Mouse (Mus musculus) adrenal gland, postnatal 14 days (tissue): ENCODE data around the gene Cdc14a. TPM values are rescaled to one million over a fixed set of nuclear protein-coding genes. Genes with fewer than 3 reads are reported as not detected.

ENCODE experiments used
- DNase-seq: peaks from one replicate; pipeline ENCODE4 v3.0.0; 2021; ENCODE audit warnings: mixed read lengths
- total RNA-seq: library from RNA; stranded (reverse); gene quantifications from 2 replicates; pipeline ENCODE4 v1.2.3, GENCODE M21; 2021

Gene Cdc14a
- total RNA-seq, 1 experiment from 2014 or later = 8.8 TPM

- no peak for DNase-seq
These were observed 156.7 kb downstream of the Cdc14a start for GRCm38 (mm10) chr3:116267036-116267654.

GRCm38 (mm10) chr3:116266360-116266759, 157.5 kb downstream of the Cdc14a start:
- DNase-seq = no peak

- no peak for DNase-seq
These were observed 159.9 kb downstream of the Cdc14a start for GRCm38 (mm10) chr3:116263977-116264376.

GRCm38 (mm10) chr3:116263061-116263460, 160.8 kb downstream of the Cdc14a start:
- DNase-seq = no peak

- no peak for DNase-seq
These were observed 167.7 kb downstream of the Cdc14a start for GRCm38 (mm10) chr3:116256104-116256503.

- peak; percentile 36 for DNase-seq
These were observed 170.7 kb downstream of the Cdc14a start, which contains the start of gene Gpr88 for GRCm38 (mm10) chr3:116253077-116253531. Gpr88 (minus strand) TSS chr3:116253503.

- peak; percentile 28 for DNase-seq
These were observed 171.4 kb downstream of the Cdc14a start for GRCm38 (mm10) chr3:116252255-116253040.

GRCm38 (mm10) chr3:116251481-116252254, 172.2 kb downstream of the Cdc14a start:
- peak; percentile 57 for DNase-seq

GRCm38 (mm10) chr3:116249026-116249425, 174.8 kb downstream of the Cdc14a start:
- no peak for DNase-seq

GRCm38 (mm10) chr3:116244476-116244875, 179.4 kb downstream of the Cdc14a start:
- DNase-seq = no peak

GRCm38 (mm10) chr3:116242685-116243084, 181.1 kb downstream of the Cdc14a start:
- no peak for DNase-seq

- DNase-seq = peak; percentile 9
These were observed 186.3 kb downstream of the Cdc14a start for GRCm38 (mm10) chr3:116237527-116237926.

- DNase-seq = no peak
These were observed 187.0 kb downstream of the Cdc14a start for GRCm38 (mm10) chr3:116236856-116237255.

GRCm38 (mm10) chr3:116233515-116233914, 190.3 kb downstream of the Cdc14a start:
- DNase-seq = no peak

- DNase-seq = no peak
These were observed 191.1 kb downstream of the Cdc14a start for GRCm38 (mm10) chr3:116232763-116233162.

- DNase-seq = no peak
These were observed 194.5 kb downstream of the Cdc14a start for GRCm38 (mm10) chr3:116229336-116229735.

GRCm38 (mm10) chr3:116228360-116229245, 195.2 kb downstream of the Cdc14a start:
- no peak for DNase-seq

- no peak for DNase-seq
These were observed 196.4 kb downstream of the Cdc14a start for GRCm38 (mm10) chr3:116227383-116227782.

- no peak for DNase-seq
These were observed 196.9 kb downstream of the Cdc14a start for GRCm38 (mm10) chr3:116226915-116227314.
